Mouse (Mus musculus): ENCODE data around the gene Fcer2a. TPM values are rescaled to one million over a fixed set of nuclear protein-coding genes. Genes with fewer than 3 reads are reported as not detected.

The Fcer2a gene
- polyA plus RNA-seq, 1 experiment = 0.07 TPM

DNA sequence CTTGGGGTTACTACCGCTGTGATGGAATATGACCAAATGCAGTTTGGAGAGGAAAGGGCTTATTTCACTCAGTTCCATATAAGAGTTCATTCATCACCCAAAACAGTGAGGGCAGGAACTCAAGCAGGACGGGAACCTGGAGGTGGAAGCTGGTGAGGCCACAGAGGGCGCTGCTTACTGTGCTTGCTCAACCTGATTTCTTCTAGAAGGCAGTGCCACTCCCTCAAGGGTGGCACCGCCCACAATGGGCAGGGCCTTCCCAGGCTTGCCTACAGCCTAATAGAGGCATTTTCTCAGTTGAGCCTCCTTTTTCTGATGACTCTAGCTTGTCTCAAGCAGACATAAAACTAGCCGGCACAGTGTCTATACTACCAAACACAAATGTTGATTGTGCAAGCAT, 48.2 kb downstream of the Fcer2a start:
- no peaks in the 10 kb centered on the region for H3K27me3 ChIP-seq (replicated peaks)
- no peak for TF ChIP-seq FLI1 (IDR thresholded peaks at IDR 0.05; ENCODE audit: low read length)
- TF ChIP-seq GATA1 (IDR thresholded peaks at IDR 0.05; ENCODE audit: borderline replicate concordance, low read length) = no peak
- peaks cover 37% of the 10 kb centered on the region for H3K36me3 ChIP-seq (replicated peaks; ENCODE audit: low read length)
- peaks cover 40% of the 10 kb centered on the region for H3K4me1 ChIP-seq
- peak overlapping the region; percentile 57 for H3K4me3 ChIP-seq (replicated peaks)
- no peaks in the 10 kb centered on the region for H3K9me3 ChIP-seq

Other genes with a start within 250 kb of the Fcer2a start
- gene Pex11g, start 226.5 kb downstream of the Fcer2a start, polyA plus RNA-seq (2012; ENCODE audit: insufficient read depth, low replicate concordance) = 2.8 and 3.7 TPM in 2 replicates
- gene Tex45, start 223.3 kb downstream of the Fcer2a start, polyA plus RNA-seq (2012; ENCODE audit: insufficient read depth, low replicate concordance) = not detected in 2 replicates
- 19.3 and 36.7 TPM in 2 replicates for gene Zfp358, start 201.0 kb downstream of the Fcer2a start, polyA plus RNA-seq (2012; ENCODE audit: insufficient read depth, low replicate concordance)
- 142 and 183 TPM in 2 replicates for gene Mcoln1, start 193.7 kb downstream of the Fcer2a start, polyA plus RNA-seq (2012; ENCODE audit: insufficient read depth, low replicate concordance)
- 13.8 and 16.2 TPM in 2 replicates for gene Pnpla6, start 178.8 kb downstream of the Fcer2a start, polyA plus RNA-seq (2012; ENCODE audit: insufficient read depth, low replicate concordance)
- gene C330021F23Rik, start 126.2 kb downstream of the Fcer2a start, polyA plus RNA-seq (2012; ENCODE audit: insufficient read depth, low replicate concordance) = not detected in 2 replicates
- gene Camsap3, start 106.9 kb downstream of the Fcer2a start, polyA plus RNA-seq (2012; ENCODE audit: insufficient read depth, low replicate concordance) = 0.36 TPM in 1 of 2 replicates, not detected in the other
- 35.4 and 48.4 TPM in 2 replicates for gene Xab2, start 72.9 kb downstream of the Fcer2a start, polyA plus RNA-seq (2012; ENCODE audit: insufficient read depth, low replicate concordance)
- 58.2 and 85.9 TPM in 2 replicates for gene Pet100, start 72.6 kb downstream of the Fcer2a start, polyA plus RNA-seq (2012; ENCODE audit: insufficient read depth, low replicate concordance)
- 11.1 TPM in 1 of 2 replicates, not detected in the other for gene Pcp2, start 68.6 kb downstream of the Fcer2a start, polyA plus RNA-seq (2012; ENCODE audit: insufficient read depth, low replicate concordance)
- 533 and 675 TPM in 2 replicates for gene Stxbp2, start 63.2 kb downstream of the Fcer2a start, polyA plus RNA-seq (2012; ENCODE audit: insufficient read depth, low replicate concordance)
- gene Retn, start 38.4 kb downstream of the Fcer2a start, polyA plus RNA-seq (2012; ENCODE audit: insufficient read depth, low replicate concordance) = 0.39 TPM in 1 of 2 replicates, not detected in the other
- 0.10 TPM in 1 of 2 replicates, not detected in the other for gene Mcemp1, start 28.4 kb downstream of the Fcer2a start, polyA plus RNA-seq (2012; ENCODE audit: insufficient read depth, low replicate concordance)
- 2.8 TPM in 1 of 2 replicates, not detected in the other for gene Fcor, start 21.8 kb downstream of the Fcer2a start, polyA plus RNA-seq (2012; ENCODE audit: insufficient read depth, low replicate concordance)
- gene Trappc5, start 17.9 kb downstream of the Fcer2a start, polyA plus RNA-seq (2012; ENCODE audit: insufficient read depth, low replicate concordance) = 10.6 and 25.8 TPM in 2 replicates
- gene Clec4g, start 26.5 kb upstream of the Fcer2a start, polyA plus RNA-seq (2012; ENCODE audit: insufficient read depth, low replicate concordance) = 1.2 and 11.6 TPM in 2 replicates
- not detected in 2 replicates for gene Cd209a, start 54.8 kb upstream of the Fcer2a start, polyA plus RNA-seq (2012; ENCODE audit: insufficient read depth, low replicate concordance)
- not detected in 2 replicates for gene Cd209e, start 160.1 kb upstream of the Fcer2a start, polyA plus RNA-seq (2012; ENCODE audit: insufficient read depth, low replicate concordance)
- gene Cd209d, start 184.4 kb upstream of the Fcer2a start, polyA plus RNA-seq (2012; ENCODE audit: insufficient read depth, low replicate concordance) = not detected in 2 replicates
- gene Cd209b, start 232.7 kb upstream of the Fcer2a start, polyA plus RNA-seq (2012; ENCODE audit: insufficient read depth, low replicate concordance) = not detected in 2 replicates

All from megakaryocyte, embryonic 14.5 days (primary cell).